Mouse (Mus musculus): ENCODE measurements around the gene Syt8. TPM values are rescaled to one million over a fixed set of nuclear protein-coding genes. Genes with fewer than 3 reads are reported as not detected.

The Syt8 gene
- polyA plus RNA-seq, 1 experiment from 2014 or later = 0.60 TPM

DNA sequence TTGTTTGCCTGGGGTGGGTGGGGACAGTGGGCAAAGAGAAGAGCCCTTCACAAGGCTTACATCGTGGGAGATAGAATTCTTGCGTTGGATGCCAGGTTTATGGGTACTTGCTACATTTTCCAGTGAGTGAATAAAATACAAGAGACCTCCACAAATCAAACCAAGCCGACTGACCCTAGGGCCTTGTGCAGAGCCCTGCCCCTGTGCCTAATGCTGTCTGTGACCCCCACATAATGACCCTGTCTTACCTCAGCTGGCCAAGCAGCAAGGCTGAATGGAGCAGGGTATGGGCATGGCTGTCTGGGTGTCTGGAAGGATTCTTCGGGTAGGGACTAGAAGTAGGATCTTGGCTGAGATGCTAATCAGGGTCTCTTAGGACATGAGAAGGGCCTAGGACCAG is 11.6 kb downstream of the Syt8 start:
- 83% methylated on average over 4 of the region's 4 CpGs for WGBS

DNA sequence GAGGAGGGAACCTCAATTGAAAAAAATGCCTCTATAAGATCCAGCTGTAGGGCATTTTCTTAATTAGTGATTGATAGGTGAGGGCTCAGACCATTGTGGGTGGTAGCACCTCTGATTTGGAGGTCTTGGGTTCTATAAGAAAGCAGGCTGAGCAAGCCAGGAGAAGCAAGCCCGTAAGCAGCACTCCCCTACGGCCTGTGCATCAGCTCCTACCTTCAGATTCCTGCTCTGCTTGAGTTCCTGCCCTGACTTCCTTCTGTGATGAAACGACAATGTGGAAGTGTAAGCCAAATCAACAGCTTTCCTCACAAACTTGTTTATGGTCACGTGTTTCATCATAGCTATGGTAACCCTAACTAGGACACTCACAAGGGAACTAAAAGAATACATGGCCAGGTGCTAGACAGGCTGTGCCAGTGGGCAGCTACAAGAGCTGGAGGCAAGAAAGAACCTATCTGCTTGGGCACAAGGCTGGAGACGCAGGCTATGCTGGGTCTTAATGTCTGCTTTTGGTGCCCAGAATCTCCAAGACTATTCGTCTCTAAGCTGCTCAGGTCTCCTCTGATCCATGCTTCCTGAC is 14.5 kb downstream of the Syt8 start:
- Histone ChIP-seq H3K27ac (no peak overlapping the region), H3K27me3 (no peaks in the 10 kb centered on the region), H3K4me3 (replicated peaks) (no peak overlapping the region), H3K36me3 (no peaks in the 10 kb centered on the region), H3K9ac (replicated peaks) (no peak overlapping the region), H3K4me2 (no peak overlapping the region), H3K4me1 (replicated peaks) (0 out of 2 replicates have a peak, but pooled peaks cover under 1% of the 10 kb centered on the region), H3K9me3 (no peaks in the 10 kb centered on the region)
- ATAC-seq (ENCODE audit: insufficient number of reproducible peaks, insufficient read depth, low FRiP score, low TSS enrichment, low read depth) = no peak
- 84% methylated on average over 6 of the region's 6 CpGs for WGBS

More for the DNA sequence above, 11.6 kb downstream of the Syt8 start:
- no peak overlapping the region for H3K4me3 ChIP-seq (replicated peaks)
- peaks cover 15% of the 10 kb centered on the region for H3K4me1 ChIP-seq (replicated peaks)
- no peak for ATAC-seq (ENCODE audit: insufficient number of reproducible peaks, insufficient read depth, low FRiP score, low TSS enrichment, low read depth)
- H3K27ac ChIP-seq = no peak overlapping the region
- H3K9ac ChIP-seq (replicated peaks) = no peak overlapping the region
- no peak overlapping the region for H3K4me2 ChIP-seq
- no peaks in the 10 kb centered on the region for H3K27me3 ChIP-seq
- H3K9me3 ChIP-seq = no peaks in the 10 kb centered on the region
- H3K36me3 ChIP-seq = no peaks in the 10 kb centered on the region

DNA sequence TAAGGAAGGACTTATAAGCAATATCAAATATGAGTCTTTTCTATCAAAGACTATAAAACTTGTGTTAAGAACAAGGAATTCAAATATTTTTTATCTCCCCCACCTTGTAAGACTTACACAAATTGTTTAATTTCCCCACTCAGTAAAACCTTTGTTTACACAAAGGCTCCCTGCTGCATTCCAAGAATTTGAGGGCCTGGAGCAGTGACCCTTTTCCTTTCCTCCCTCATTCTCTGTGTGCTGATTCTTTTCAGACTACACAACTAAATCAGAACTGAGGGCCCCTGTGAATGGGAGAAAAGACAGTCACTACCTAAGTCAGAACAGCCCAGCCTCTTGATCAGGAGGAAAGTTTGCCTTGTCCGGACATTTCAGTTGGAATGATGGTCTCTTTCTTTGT is 20.1 kb downstream of the Syt8 start:
- Histone ChIP-seq H3K9ac (replicated peaks) (no peak overlapping the region), H3K4me1 (replicated peaks) (peaks cover 45% of the 10 kb centered on the region), H3K4me2 (no peak overlapping the region)

DNA sequence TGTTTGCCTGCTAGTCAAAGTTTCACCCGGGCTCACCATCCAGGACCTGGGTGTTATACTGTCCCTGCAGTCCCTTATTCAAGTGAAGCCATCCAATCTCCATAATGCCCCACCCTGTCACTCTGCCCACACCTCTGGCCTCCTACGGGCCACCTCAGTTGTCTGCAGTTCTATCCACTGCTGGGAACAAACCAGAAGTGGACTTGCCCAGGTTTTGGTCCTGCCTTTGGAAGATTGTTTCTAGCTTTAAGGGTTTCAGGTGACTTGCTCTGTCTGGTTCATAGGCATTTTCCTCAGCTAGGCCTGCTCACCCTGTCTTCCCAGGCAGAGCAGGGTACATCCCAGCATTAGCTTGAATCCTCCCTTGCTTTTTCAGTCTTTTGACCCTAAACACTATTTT is 20.6 kb downstream of the Syt8 start:
- no peaks in the 10 kb centered on the region for H3K27me3 ChIP-seq
- no peak overlapping the region for H3K4me3 ChIP-seq (replicated peaks)
- H3K9ac ChIP-seq (replicated peaks) = no peak overlapping the region
- peaks cover 46% of the 10 kb centered on the region for H3K4me1 ChIP-seq (replicated peaks)
- ATAC-seq (ENCODE audit: insufficient number of reproducible peaks, insufficient read depth, low FRiP score, low TSS enrichment, low read depth) = no peak
- H3K36me3 ChIP-seq = no peaks in the 10 kb centered on the region
- 45% methylated on average over 2 of the region's 2 CpGs for WGBS
- no peaks in the 10 kb centered on the region for H3K9me3 ChIP-seq
- peak overlapping the region; percentile 76 for H3K27ac ChIP-seq
- H3K4me2 ChIP-seq = no peak overlapping the region

More for the DNA sequence above, 20.1 kb downstream of the Syt8 start:
- 39% methylated on average over 1 of the region's 1 CpGs for WGBS
- Histone ChIP-seq H3K9me3 (no peaks in the 10 kb centered on the region), H3K27me3 (no peaks in the 10 kb centered on the region), H3K36me3 (no peaks in the 10 kb centered on the region), H3K4me3 (replicated peaks) (no peak overlapping the region), H3K27ac (peak overlapping the region; percentile 76)
- ATAC-seq (ENCODE audit: insufficient number of reproducible peaks, insufficient read depth, low FRiP score, low TSS enrichment, low read depth) = no peak

DNA sequence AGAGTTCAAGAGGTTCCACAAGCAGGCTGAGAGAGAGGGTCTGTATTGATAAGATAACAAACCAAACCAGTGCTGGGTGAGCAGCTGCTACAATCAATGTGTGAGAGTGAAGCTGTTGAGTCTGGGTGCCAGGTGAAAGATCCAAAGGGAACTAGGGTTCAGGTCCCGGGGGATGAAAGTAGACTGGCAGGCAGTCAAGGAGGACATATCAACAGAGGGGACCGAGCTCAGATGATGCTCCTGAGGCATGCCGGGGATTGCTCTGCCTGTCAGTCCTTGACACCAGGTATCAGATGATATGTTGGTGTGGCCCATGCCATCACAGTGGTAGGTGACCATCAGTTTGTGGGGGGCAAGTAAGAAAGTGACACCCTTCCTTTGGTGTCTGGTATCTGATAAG is 22.2 kb downstream of the Syt8 start:
- peaks cover 46% of the 10 kb centered on the region for H3K4me1 ChIP-seq (replicated peaks)
- ATAC-seq (ENCODE audit: insufficient number of reproducible peaks, insufficient read depth, low FRiP score, low TSS enrichment, low read depth) = no peak
- 84% methylated on average over 3 of the region's 3 CpGs for WGBS

DNA sequence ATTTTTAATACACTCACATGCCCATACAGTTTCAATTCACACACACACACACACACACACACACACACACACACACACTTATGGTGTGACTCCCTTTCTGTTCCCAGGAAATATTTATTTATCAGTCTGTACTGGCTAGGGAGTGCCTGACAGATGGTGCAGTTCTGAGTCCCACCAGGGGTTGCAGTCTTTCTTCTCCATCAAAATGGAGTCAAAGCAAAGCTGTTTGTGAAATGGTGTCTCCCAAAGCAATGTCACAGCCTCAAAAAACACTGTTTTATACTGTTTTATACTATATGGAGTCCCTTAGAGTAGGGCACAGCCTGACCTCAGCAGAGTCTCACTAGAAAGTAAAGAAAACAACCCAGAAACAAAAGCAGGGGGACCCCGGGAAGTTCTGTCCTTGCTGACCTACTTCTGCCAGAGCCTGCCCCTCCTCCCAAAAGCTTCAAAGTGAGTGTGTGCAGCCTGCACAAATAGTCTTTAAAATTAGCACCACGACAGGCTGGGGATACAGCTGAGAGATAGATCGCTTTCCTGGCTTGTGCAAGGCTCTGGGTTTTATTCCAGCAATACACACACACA is 22.7 kb downstream of the Syt8 start:
- Histone ChIP-seq H3K4me3 (replicated peaks) (no peak overlapping the region), H3K36me3 (no peaks in the 10 kb centered on the region), H3K4me2 (peak overlapping the region; percentile 6; the same call in 1 of the 2 replicates), H3K9ac (replicated peaks) (no peak overlapping the region; the same call in 1 of the 2 replicates), H3K27ac (peak overlapping the region; percentile 91), H3K4me1 (replicated peaks) (peaks cover 49% of the 10 kb centered on the region), H3K27me3 (no peaks in the 10 kb centered on the region), H3K9me3 (no peaks in the 10 kb centered on the region)
- no peak; the same call in 1 of the 2 replicates for ATAC-seq (ENCODE audit: insufficient number of reproducible peaks, insufficient read depth, low FRiP score, low TSS enrichment, low read depth)
- WGBS = 17% methylated on average over 3 of the region's 3 CpGs

More for the DNA sequence above, 22.2 kb downstream of the Syt8 start:
- Histone ChIP-seq H3K9me3 (no peaks in the 10 kb centered on the region), H3K27me3 (no peaks in the 10 kb centered on the region), H3K4me2 (no peak overlapping the region), H3K4me3 (replicated peaks) (no peak overlapping the region), H3K36me3 (no peaks in the 10 kb centered on the region), H3K27ac (peak overlapping the region; percentile 91), H3K9ac (replicated peaks) (no peak overlapping the region)

DNA sequence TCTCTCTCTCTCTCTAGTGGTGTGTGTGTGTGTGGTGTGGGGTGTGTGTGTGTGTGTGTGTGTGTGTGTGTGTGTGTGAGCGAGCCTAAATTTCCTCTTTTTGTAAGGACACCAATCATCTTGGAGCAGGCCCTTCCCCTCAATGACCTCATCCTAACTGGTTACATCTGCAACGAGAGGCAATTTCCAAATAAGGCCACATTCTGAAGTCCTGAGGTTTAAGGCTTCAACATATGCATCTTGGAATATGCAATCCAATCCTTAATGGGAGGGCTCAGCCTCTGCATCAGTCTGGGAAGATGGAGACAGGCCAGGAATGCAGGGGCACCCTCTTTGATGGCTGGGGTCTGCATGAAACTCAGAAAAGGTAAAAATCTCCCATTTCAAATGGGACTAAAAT is 23.4 kb downstream of the Syt8 start:
- no peak overlapping the region for H3K9ac ChIP-seq (replicated peaks)
- no peaks in the 10 kb centered on the region for H3K27me3 ChIP-seq
- H3K36me3 ChIP-seq = no peaks in the 10 kb centered on the region
- peak overlapping the region; percentile 91 for H3K27ac ChIP-seq
- no peaks in the 10 kb centered on the region for H3K9me3 ChIP-seq
- H3K4me2 ChIP-seq = no peak overlapping the region
- ATAC-seq (ENCODE audit: insufficient number of reproducible peaks, insufficient read depth, low FRiP score, low TSS enrichment, low read depth) = peak; percentile 66
- peaks cover 49% of the 10 kb centered on the region for H3K4me1 ChIP-seq (replicated peaks)
- no peak overlapping the region for H3K4me3 ChIP-seq (replicated peaks)
- 36% methylated on average over 2 of the region's 2 CpGs for WGBS

DNA sequence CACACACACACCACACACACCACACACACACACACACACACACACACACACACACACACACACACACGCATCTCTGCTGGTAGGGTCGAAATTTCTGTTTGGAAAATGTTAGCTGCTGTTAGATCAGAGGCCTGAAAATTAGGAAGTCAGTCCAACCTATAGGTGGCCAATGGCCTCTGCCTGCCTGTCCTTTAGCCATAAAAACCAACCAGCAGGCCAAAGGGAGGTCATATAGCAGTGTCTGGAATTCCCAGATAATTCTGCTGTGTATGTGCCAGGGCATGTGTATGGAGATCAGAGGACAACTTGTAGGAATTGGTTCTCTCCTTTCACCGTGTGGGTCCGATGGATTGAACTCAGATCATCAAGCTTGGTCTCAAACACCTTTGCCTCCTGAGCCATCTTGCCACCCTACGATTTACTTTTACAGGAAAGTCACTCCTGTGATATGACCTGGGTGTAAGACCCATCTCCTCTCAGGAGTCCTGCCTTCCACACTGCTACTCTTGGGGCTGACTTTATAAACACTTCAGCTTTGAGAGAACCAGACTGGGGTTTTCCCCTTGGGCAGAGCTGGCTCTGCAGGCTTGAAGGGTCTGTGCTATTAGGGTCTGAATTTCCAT is 24.1 kb downstream of the Syt8 start:
- no peak overlapping the region for H3K4me3 ChIP-seq (replicated peaks)
- no peak for ATAC-seq (ENCODE audit: insufficient number of reproducible peaks, insufficient read depth, low FRiP score, low TSS enrichment, low read depth)

DNA sequence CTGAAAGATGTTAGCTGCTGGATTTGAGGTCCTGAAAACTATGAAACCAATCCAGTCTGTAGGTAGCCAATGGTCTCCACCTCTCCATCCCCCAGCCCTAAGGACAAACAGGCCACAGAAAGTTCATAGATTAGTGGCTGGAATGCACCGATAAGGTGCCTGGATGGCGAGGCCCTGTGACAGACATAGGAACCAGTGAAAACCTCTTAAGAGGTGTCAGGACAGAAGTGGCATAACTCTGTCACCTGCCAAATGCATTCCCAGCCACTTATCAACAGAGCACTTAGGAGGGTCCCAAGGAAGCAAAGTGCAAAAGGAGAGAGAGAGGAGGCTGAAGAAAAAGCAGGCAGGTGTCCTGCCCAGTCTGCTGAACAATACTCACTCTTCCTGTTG is 24.6 kb downstream of the Syt8 start:
- H3K27ac ChIP-seq = peak overlapping the region; percentile 91
- no peak overlapping the region for H3K9ac ChIP-seq (replicated peaks)
- peaks cover 47% of the 10 kb centered on the region for H3K4me1 ChIP-seq (replicated peaks)
- 64% methylated on average over 2 of the region's 2 CpGs for WGBS
- no peak for ATAC-seq (ENCODE audit: insufficient number of reproducible peaks, insufficient read depth, low FRiP score, low TSS enrichment, low read depth)
- no peaks in the 10 kb centered on the region for H3K27me3 ChIP-seq
- no peaks in the 10 kb centered on the region for H3K9me3 ChIP-seq
- no peak overlapping the region for H3K4me3 ChIP-seq (replicated peaks)
- no peak overlapping the region for H3K4me2 ChIP-seq
- H3K36me3 ChIP-seq = no peaks in the 10 kb centered on the region

More for the DNA sequence above, 24.1 kb downstream of the Syt8 start:
- no peaks in the 10 kb centered on the region for H3K27me3 ChIP-seq
- peaks cover 49% of the 10 kb centered on the region for H3K4me1 ChIP-seq (replicated peaks)
- no peaks in the 10 kb centered on the region for H3K9me3 ChIP-seq
- H3K9ac ChIP-seq (replicated peaks) = no peak overlapping the region
- 82% methylated on average over 5 of the region's 5 CpGs for WGBS
- peak overlapping the region; percentile 91 for H3K27ac ChIP-seq
- no peaks in the 10 kb centered on the region for H3K36me3 ChIP-seq
- H3K4me2 ChIP-seq = no peak overlapping the region

DNA sequence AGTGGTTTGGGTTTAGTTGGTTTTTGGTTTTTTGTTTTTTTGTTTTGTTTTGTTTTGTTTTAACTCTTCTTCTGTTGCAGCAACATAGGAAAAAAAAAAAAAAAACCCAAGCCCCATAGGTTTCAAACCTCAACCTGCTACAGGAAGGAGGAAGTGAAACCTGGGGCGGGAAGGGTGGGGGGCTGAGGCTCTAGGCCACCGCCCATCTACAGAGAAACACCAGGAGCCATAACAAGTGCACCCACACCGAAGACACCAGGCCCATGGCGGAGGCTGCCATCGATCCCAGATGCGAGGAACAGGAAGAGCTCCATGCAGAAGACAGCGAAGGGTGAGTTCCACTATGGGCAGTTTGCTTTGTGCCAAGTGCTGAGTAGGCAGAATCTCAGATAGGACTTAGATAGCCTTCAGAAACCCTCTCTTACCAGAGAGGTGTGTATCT is 26.0 kb downstream of the Syt8 start, which contains the start of gene Lsp1:
Gene Lsp1, plus strand, starts transcription at position 174 of the 442 bp plus-strand sequence.
- Histone ChIP-seq H3K4me3 (replicated peaks) (no peak within 1 kb of the TSS), H3K9ac (replicated peaks) (no peak within 1 kb of the TSS), H3K27me3 (no peaks in the 10 kb centered on the region), H3K9me3 (no peaks in the 10 kb centered on the region), H3K36me3 (no peaks in the 10 kb centered on the region), H3K4me2 (no peak within 1 kb of the TSS), H3K4me1 (replicated peaks) (peaks cover 37% of the 10 kb centered on the region), H3K27ac (peak within 1 kb of the TSS; percentile 91; the same call in 1 of the 2 replicates)
- no peak for ATAC-seq (ENCODE audit: insufficient number of reproducible peaks, insufficient read depth, low FRiP score, low TSS enrichment, low read depth)
- WGBS = 98% methylated on average over 7 of the region's 7 CpGs

DNA sequence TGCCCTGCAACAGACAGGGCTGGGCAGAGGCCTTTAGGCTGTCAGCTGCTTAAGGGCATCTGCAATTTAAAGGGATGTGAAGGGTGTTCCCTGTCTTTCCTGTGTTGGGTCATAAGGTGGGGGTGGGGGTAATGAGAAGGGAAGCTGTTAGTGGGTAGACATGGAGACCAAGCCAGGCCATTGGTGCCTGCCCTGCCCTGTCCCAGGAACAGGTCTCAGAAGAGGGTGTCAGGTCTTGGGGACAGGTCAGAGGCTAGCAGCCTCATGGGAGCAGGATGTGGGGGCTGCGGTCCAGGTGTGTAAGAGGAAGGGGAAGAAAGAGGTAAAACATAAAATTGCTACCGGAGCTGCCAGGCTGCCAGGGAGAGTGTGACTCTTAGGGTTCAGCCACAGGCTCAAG is 26.8 kb downstream of the Syt8 start:
- H3K27ac ChIP-seq = no peak overlapping the region; the same call in 1 of the 2 replicates
- no peak for ATAC-seq (ENCODE audit: insufficient number of reproducible peaks, insufficient read depth, low FRiP score, low TSS enrichment, low read depth)
- H3K9me3 ChIP-seq = no peaks in the 10 kb centered on the region
- WGBS = 87% methylated on average over 2 of the region's 2 CpGs
- no peaks in the 10 kb centered on the region for H3K27me3 ChIP-seq
- H3K9ac ChIP-seq (replicated peaks) = no peak overlapping the region
- no peak overlapping the region for H3K4me3 ChIP-seq (replicated peaks)
- H3K4me2 ChIP-seq = no peak overlapping the region
- H3K36me3 ChIP-seq = no peaks in the 10 kb centered on the region
- H3K4me1 ChIP-seq (replicated peaks) = peaks cover 37% of the 10 kb centered on the region

Measured in limb, embryonic 12.5 days (tissue).